Mouse (Mus musculus) stomach, postnatal 0 days (tissue): Measurements from ENCODE around the gene Pgm5.

ENCODE experiments used
- CTCF ChIP-seq: IDR thresholded peaks from 2 replicates; pipeline ENCODE4 v1.5.1; 2016; ENCODE audit warnings: antibody characterized with exemption, low read depth, mild to moderate bottlenecking, moderate library complexity
- EP300 ChIP-seq: optimal IDR thresholded peaks from 2 replicates; pipeline ENCODE3; 2016; ENCODE audit warnings: antibody characterized with exemption

DNA sequence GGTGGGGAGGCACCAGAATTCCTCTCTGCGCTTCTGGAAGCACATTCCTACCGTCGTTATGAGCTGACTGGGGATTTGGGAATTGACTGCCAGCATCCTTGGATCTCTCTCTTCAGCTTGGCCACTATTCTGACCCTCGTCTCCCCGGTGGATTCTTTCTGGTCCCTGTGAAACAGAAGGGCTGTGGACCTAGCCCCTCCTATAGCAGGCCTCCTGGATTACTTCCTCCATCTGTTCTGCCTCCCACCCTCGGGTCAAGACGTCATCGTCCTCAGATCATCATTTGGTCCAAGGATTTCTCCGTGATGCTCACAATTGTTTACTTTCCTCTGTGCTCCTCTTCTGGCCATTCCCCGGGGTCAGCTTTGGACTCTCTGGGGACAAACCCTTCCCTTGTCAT is 216.7 kb downstream of the Pgm5 start:
- TF ChIP-seq CTCF: no peak
- TF ChIP-seq EP300: no peak
